Mouse (Mus musculus) liver, adult 2 months (tissue): ENCODE data around the gene Mrpl47. TPM values are rescaled to one million over a fixed set of nuclear protein-coding genes. Genes with fewer than 3 reads are reported as not detected.
A peak's percentile ranks its signal among the peaks of the same experiment; 100 is the strongest.
"Not testable (repeated sequence)": the region's sequence is repeated elsewhere in the genome, so short reads cannot be mapped to it uniquely, and the experiment has no call there.

Experiments
- DNase-seq: peaks from one replicate; pipeline ENCODE4 v3.0.0-alpha.2; 2011; ENCODE audit warnings: low read depth, low spot score; ENCODE audit errors: extremely low read depth
- H3K27ac ChIP-seq: fragments of 200-500 bp; replicated peaks from 2 replicates; pipeline ENCODE4 v1.5.1; 2012; ENCODE audit warnings: low read depth, mild to moderate bottlenecking, control low read depth, inconsistent platforms, low read length; ENCODE audit not compliant: insufficient read depth
- H3K27me3 ChIP-seq: fragments of 200-500 bp; 2 replicates; pipeline ENCODE4 v1.6.1; 2012; ENCODE audit warnings: mild to moderate bottlenecking, moderate library complexity, low read length, inconsistent platforms; ENCODE audit not compliant: control insufficient read depth, insufficient read depth
- H3K36me3 ChIP-seq: fragments of 200-500 bp; 2 replicates; pipeline ENCODE4 v1.6.1; 2012; ENCODE audit warnings: low read length, inconsistent platforms; ENCODE audit not compliant: control insufficient read depth, insufficient read depth
- H3K4me1 ChIP-seq: fragments of 200-500 bp; 2 replicates; pipeline ENCODE4 v1.6.1; 2011; ENCODE audit warnings: low read length; ENCODE audit not compliant: control insufficient read depth, insufficient read depth
- H3K4me3 ChIP-seq: fragments of 200-500 bp; 2 replicates; pipeline ENCODE4 v1.5.1; 2011; ENCODE audit warnings: low read depth, mild to moderate bottlenecking, control low read depth, low read length, moderate library complexity; ENCODE audit not compliant: insufficient read depth
- H3K79me2 ChIP-seq: fragments of 200-500 bp; 2 replicates; pipeline ENCODE4 v1.6.1; 2012; ENCODE audit warnings: inconsistent platforms, mild to moderate bottlenecking, low read length, moderate library complexity; ENCODE audit not compliant: control insufficient read depth, insufficient read depth
- H3K9ac ChIP-seq: fragments of 200-500 bp; 2 replicates; pipeline ENCODE4 v1.6.1; 2012; ENCODE audit warnings: low read depth, mild to moderate bottlenecking, control low read depth, inconsistent platforms, low read length
- CTCF ChIP-seq: fragments of 200-500 bp; IDR thresholded peaks from 2 replicates; pipeline ENCODE4 v1.5.1; 2011; ENCODE audit warnings: low read depth, low read length, control low read depth
- POLR2A ChIP-seq: fragments of 200-500 bp; IDR thresholded peaks from 2 replicates; pipeline ENCODE4 v1.6.1; 2011; ENCODE audit warnings: low read length, control low read depth; ENCODE audit not compliant: insufficient read depth; ENCODE audit errors: extremely low read depth
- WGBS: fragments of 180-500 bp; shearing (Covaris S2); methylation state at CpG from one replicate; pipeline ENCODE4 v1.1.7; 2018; 5-methylcytosine and 5-hydroxymethylcytosine counted together
- polyA plus RNA-seq: library from polyadenylated mRNA; depleted of rRNA; stranded (reverse); fragments of >200 nt; gene quantifications from 2 replicates; pipeline ENCODE4 v1.2.3, GENCODE M21; 2012
- total RNA-seq: library from RNA; depleted of rRNA; stranded (reverse); fragments of >200 nt; gene quantifications from 2 replicates; pipeline ENCODE4 v1.2.3, GENCODE M21; 2014

Mrpl47 gene
- total and polyA plus RNA-seq, 2 experiments = 2.0 to 8.6 TPM

GRCm38 (mm10) chr3:32736244-32737171 lies 897 bp downstream of the Mrpl47 start, which contains the start of gene Ndufb5:
Gene Ndufb5 (plus strand): TSS chr3:32736990.
- Histone ChIP-seq H3K4me3 (peak within 1 kb of the TSS; percentile 77), H3K4me1 (peaks cover 7% of the 10 kb centered on the region), H3K79me2 (peaks cover 19% of the 10 kb centered on the region; the same call in 1 of the 2 replicates), H3K27ac (peak within 1 kb of the TSS; percentile 82), H3K36me3 (peaks cover 11% of the 10 kb centered on the region), H3K27me3 (no peaks in the 10 kb centered on the region), H3K9ac (peak within 1 kb of the TSS; percentile 83)
- under 1% methylated on average over 62 of the region's 62 CpGs for WGBS
- peak; percentile 96 for DNase-seq
- TF ChIP-seq CTCF (no peak), POLR2A (peak; percentile 71)

GRCm38 (mm10) chr3:32727861-32728260 lies 9.5 kb downstream of the Mrpl47 start:
- H3K36me3 ChIP-seq = peaks cover 51% of the 10 kb centered on the region
- no peaks in the 10 kb centered on the region for H3K79me2 ChIP-seq
- H3K4me3 ChIP-seq = no peak overlapping the region
- no peak overlapping the region for H3K9ac ChIP-seq
- H3K4me1 ChIP-seq = no peaks in the 10 kb centered on the region
- no peak for DNase-seq
- 69% methylated on average over 4 of the region's 4 CpGs for WGBS
- no peaks in the 10 kb centered on the region for H3K27me3 ChIP-seq
- TF ChIP-seq CTCF = no peak
- no peak for TF ChIP-seq POLR2A
- H3K27ac ChIP-seq = no peak overlapping the region

- DNase-seq = no peak
- H3K4me1 ChIP-seq = no peaks in the 10 kb centered on the region
- H3K27me3 ChIP-seq = no peaks in the 10 kb centered on the region
- no peak overlapping the region for H3K4me3 ChIP-seq
- H3K27ac ChIP-seq = no peak overlapping the region
- no peak overlapping the region for H3K9ac ChIP-seq
- WGBS = 89% methylated on average over 5 of the region's 5 CpGs
- no peak for TF ChIP-seq POLR2A
- TF ChIP-seq CTCF = no peak
- H3K79me2 ChIP-seq = no peaks in the 10 kb centered on the region
- H3K36me3 ChIP-seq = peaks cover 58% of the 10 kb centered on the region
Measured at GRCm38 (mm10) chr3:32725951-32726350, 11.5 kb downstream of the Mrpl47 start.

- WGBS = 95% methylated on average over 7 of the region's 7 CpGs
- Histone ChIP-seq H3K79me2 (no peaks in the 10 kb centered on the region), H3K4me3 (no peak overlapping the region), H3K27ac (no peak overlapping the region), H3K36me3 (peaks cover 62% of the 10 kb centered on the region), H3K4me1 (no peaks in the 10 kb centered on the region), H3K27me3 (no peaks in the 10 kb centered on the region), H3K9ac (no peak overlapping the region)
- TF ChIP-seq POLR2A = no peak
- no peak for TF ChIP-seq CTCF
- DNase-seq = no peak
Measured at GRCm38 (mm10) chr3:32724191-32724590, 13.2 kb downstream of the Mrpl47 start.

GRCm38 (mm10) chr3:32718271-32718670 lies 19.1 kb downstream of the Mrpl47 start:
- no peak for DNase-seq
- no peaks in the 10 kb centered on the region for H3K4me1 ChIP-seq
- 96% methylated on average over 5 of the region's 5 CpGs for WGBS

GRCm38 (mm10) chr3:32717403-32717802 lies 20.0 kb downstream of the Mrpl47 start:
- not testable (repeated sequence) for H3K4me3 ChIP-seq, H3K27me3 ChIP-seq, H3K27ac ChIP-seq, H3K9ac ChIP-seq, DNase-seq, H3K79me2 ChIP-seq, H3K4me1 ChIP-seq
- WGBS = 95% methylated on average over 6 of the region's 6 CpGs
- peaks cover 62% of the 10 kb centered on the region for H3K36me3 ChIP-seq

More at GRCm38 (mm10) chr3:32718271-32718670, 19.1 kb downstream of the Mrpl47 start:
- Histone ChIP-seq H3K9ac (no peak overlapping the region), H3K4me3 (no peak overlapping the region), H3K27me3 (no peaks in the 10 kb centered on the region), H3K36me3 (peaks cover 67% of the 10 kb centered on the region), H3K27ac (no peak overlapping the region), H3K79me2 (no peaks in the 10 kb centered on the region)
- TF ChIP-seq POLR2A = no peak
